Mouse (Mus musculus): Measurements from ENCODE around the gene Rtn2.

GRCm38 (mm10) chr7:19303046-19303305 lies 20.6 kb downstream of the Rtn2 start:
- TF ChIP-seq POLR2A (IDR thresholded peaks at IDR 0.05; ENCODE audit: low read depth, low read length) (no peak), CTCF (IDR thresholded peaks at IDR 0.05; ENCODE audit: extremely low read depth, insufficient read depth, insufficient read length, insufficient replicate concordance) (no peak)
